Mouse (Mus musculus) small intestine, adult 2 months (tissue): ENCODE measurements around the gene Sele. TPM values are rescaled to one million over a fixed set of nuclear protein-coding genes. Genes with fewer than 3 reads are reported as not detected.

ENCODE experiments used
- H3K27ac ChIP-seq: fragments of 200-500 bp; 2 replicates; pipeline ENCODE4 v1.5.1; 2012; ENCODE audit warnings: low read depth, low read length, control low read depth, inconsistent platforms; ENCODE audit not compliant: insufficient read depth
- H3K27me3 ChIP-seq: fragments of 200-500 bp; 2 replicates; pipeline ENCODE4 v1.6.1; 2012; ENCODE audit warnings: mild to moderate bottlenecking, moderate library complexity, low read length, inconsistent platforms; ENCODE audit not compliant: control insufficient read depth, insufficient read depth
- H3K36me3 ChIP-seq: fragments of 200-500 bp; 2 replicates; pipeline ENCODE4 v1.6.1; 2012; ENCODE audit warnings: mild to moderate bottlenecking, low read length, control low read depth, inconsistent platforms; ENCODE audit not compliant: control insufficient read depth, insufficient read depth
- H3K4me1 ChIP-seq: fragments of 200-500 bp; 2 replicates; pipeline ENCODE4 v1.6.1; 2012; ENCODE audit warnings: low read length, inconsistent platforms, mixed read lengths; ENCODE audit not compliant: control insufficient read depth, insufficient read depth, insufficient read length
- H3K4me3 ChIP-seq: fragments of 200-500 bp; 2 replicates; pipeline ENCODE4 v1.5.1; 2012; ENCODE audit warnings: low read depth, mild to moderate bottlenecking, control low read depth, inconsistent platforms, low read length, moderate library complexity
- CTCF ChIP-seq: fragments of 200-500 bp; IDR thresholded peaks from 2 replicates; pipeline ENCODE4 v1.5.1; 2012; ENCODE audit warnings: low read depth, mild to moderate bottlenecking, control low read depth, inconsistent platforms, low read length, moderate library complexity, mixed read lengths; ENCODE audit not compliant: insufficient replicate concordance, insufficient read length; ENCODE audit errors: extremely low read depth
- POLR2A ChIP-seq: fragments of 200-500 bp; IDR thresholded peaks from 2 replicates; pipeline ENCODE4 v1.6.1; 2012; ENCODE audit warnings: low read depth, mild to moderate bottlenecking, control low read depth, inconsistent platforms, low read length, moderate library complexity
- WGBS: fragments of 180-500 bp; shearing (Covaris S2); methylation state at CpG from one replicate; pipeline ENCODE4 v1.1.7; 2018; 5-methylcytosine and 5-hydroxymethylcytosine counted together
- polyA plus RNA-seq: library from polyadenylated mRNA; depleted of rRNA; stranded (reverse); fragments of >200 nt; gene quantifications from 2 replicates; pipeline ENCODE4 v1.2.3, GENCODE M21; 2012

Sele gene
- polyA plus RNA-seq, 1 experiment, result not detected

GRCm38 (mm10) chr1:164061278-164061677, 13.2 kb downstream of the Sele start:
- no peak overlapping the region for H3K27ac ChIP-seq
- H3K27me3 ChIP-seq, result no peaks in the 10 kb centered on the region
- TF ChIP-seq POLR2A (no peak), CTCF (no peak)
- H3K4me3 ChIP-seq, result no peak overlapping the region
- H3K4me1 ChIP-seq, result no peaks in the 10 kb centered on the region
- WGBS, result 10% methylated on average over 4 of the region's 4 CpGs
- no peaks in the 10 kb centered on the region for H3K36me3 ChIP-seq

GRCm38 (mm10) chr1:164061925-164062324, 13.9 kb downstream of the Sele start, which contains the start of gene Sell:
Gene Sell, plus strand, starts transcription at chr1:164061982.
- WGBS, result 55% methylated on average over 4 of the region's 4 CpGs
- H3K27me3 ChIP-seq, result no peaks in the 10 kb centered on the region
- H3K36me3 ChIP-seq, result no peaks in the 10 kb centered on the region
- TF ChIP-seq POLR2A (no peak), CTCF (no peak)
- H3K4me1 ChIP-seq, result no peaks in the 10 kb centered on the region
- H3K4me3 ChIP-seq, result no peak within 1 kb of the TSS
- no peak within 1 kb of the TSS for H3K27ac ChIP-seq

- Histone ChIP-seq H3K27me3 (no peaks in the 10 kb centered on the region), H3K36me3 (no peaks in the 10 kb centered on the region), H3K4me1 (no peaks in the 10 kb centered on the region), H3K4me3 (no peak overlapping the region), H3K27ac (no peak overlapping the region)
- 41% methylated on average over 2 of the region's 2 CpGs for WGBS
- TF ChIP-seq CTCF, result no peak
- no peak for TF ChIP-seq POLR2A
Measured at GRCm38 (mm10) chr1:164062856-164063255, 14.8 kb downstream of the Sele start.

DNA sequence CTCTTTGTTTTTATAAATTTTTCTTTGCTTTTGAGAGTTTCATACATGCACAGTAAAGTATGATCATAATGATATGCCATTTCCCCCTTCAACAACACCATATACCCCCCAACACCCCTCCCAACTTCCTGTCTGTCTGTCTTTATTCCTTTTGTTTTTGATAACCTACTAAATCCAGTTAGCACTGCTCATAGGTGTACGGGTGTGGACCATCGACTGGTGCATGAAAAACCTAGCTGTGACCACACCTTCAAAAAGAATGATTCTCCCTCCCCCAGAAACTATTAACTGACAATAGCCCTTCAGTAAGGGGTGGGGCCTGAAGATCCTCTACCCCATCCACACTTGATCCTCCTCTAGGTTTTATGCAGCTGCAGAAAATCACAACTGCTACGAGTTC, 15.7 kb downstream of the Sele start:
- 19% methylated on average over 3 of the region's 3 CpGs for WGBS
- no peaks in the 10 kb centered on the region for H3K36me3 ChIP-seq
- TF ChIP-seq CTCF (no peak), POLR2A (no peak)
- H3K4me3 ChIP-seq, result no peak overlapping the region
- H3K4me1 ChIP-seq, result no peaks in the 10 kb centered on the region
- H3K27ac ChIP-seq, result no peak overlapping the region
- H3K27me3 ChIP-seq, result no peaks in the 10 kb centered on the region

GRCm38 (mm10) chr1:164069261-164069660, 21.2 kb downstream of the Sele start:
- H3K27me3 ChIP-seq, result no peaks in the 10 kb centered on the region
- no peak overlapping the region for H3K4me3 ChIP-seq
- no peak overlapping the region for H3K27ac ChIP-seq
- H3K36me3 ChIP-seq, result no peaks in the 10 kb centered on the region
- H3K4me1 ChIP-seq, result no peaks in the 10 kb centered on the region
- TF ChIP-seq POLR2A (no peak), CTCF (no peak)

GRCm38 (mm10) chr1:164070461-164070860, 22.4 kb downstream of the Sele start:
- TF ChIP-seq POLR2A (no peak), CTCF (no peak)
- Histone ChIP-seq H3K4me3 (no peak overlapping the region), H3K27me3 (no peaks in the 10 kb centered on the region), H3K36me3 (no peaks in the 10 kb centered on the region), H3K4me1 (no peaks in the 10 kb centered on the region), H3K27ac (no peak overlapping the region)
- 88% methylated on average over 4 of the region's 4 CpGs for WGBS

- Histone ChIP-seq H3K27ac (no peak overlapping the region; the same call in 1 of the 2 replicates), H3K36me3 (no peaks in the 10 kb centered on the region), H3K4me3 (no peak overlapping the region), H3K4me1 (no peaks in the 10 kb centered on the region), H3K27me3 (no peaks in the 10 kb centered on the region)
- TF ChIP-seq CTCF (no peak), POLR2A (no peak)
- WGBS, result 67% methylated on average over 7 of the region's 7 CpGs
Measured at GRCm38 (mm10) chr1:164071111-164071510, 23.1 kb downstream of the Sele start.

DNA sequence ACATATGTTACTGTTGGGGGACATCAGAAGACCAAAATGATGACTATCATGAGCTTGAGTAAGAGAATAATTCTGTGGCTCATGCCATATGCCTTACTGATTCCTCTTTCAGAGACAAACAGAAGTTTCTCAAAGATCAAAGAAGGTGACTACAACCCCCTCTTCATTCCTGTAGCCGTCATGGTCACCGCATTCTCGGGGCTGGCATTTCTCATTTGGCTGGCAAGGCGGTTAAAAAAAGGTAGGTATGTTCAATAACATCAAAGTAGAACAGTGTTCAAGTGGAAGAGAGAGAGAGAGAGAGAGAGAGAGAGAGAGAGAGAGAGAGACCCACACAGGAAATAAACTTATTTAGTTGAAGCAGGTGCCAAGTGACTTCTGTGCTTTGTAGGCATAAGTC, 24.0 kb downstream of the Sele start:
- 82% methylated on average over 4 of the region's 4 CpGs for WGBS
- H3K4me3 ChIP-seq, result no peak overlapping the region
- no peaks in the 10 kb centered on the region for H3K4me1 ChIP-seq
- no peak for TF ChIP-seq CTCF
- no peak for TF ChIP-seq POLR2A
- no peaks in the 10 kb centered on the region for H3K27me3 ChIP-seq
- H3K36me3 ChIP-seq, result no peaks in the 10 kb centered on the region
- 0 out of 2 replicates have a peak overlapping the region, but pooled peaks have one; percentile 35 for H3K27ac ChIP-seq
